In the genomic region with DNA sequence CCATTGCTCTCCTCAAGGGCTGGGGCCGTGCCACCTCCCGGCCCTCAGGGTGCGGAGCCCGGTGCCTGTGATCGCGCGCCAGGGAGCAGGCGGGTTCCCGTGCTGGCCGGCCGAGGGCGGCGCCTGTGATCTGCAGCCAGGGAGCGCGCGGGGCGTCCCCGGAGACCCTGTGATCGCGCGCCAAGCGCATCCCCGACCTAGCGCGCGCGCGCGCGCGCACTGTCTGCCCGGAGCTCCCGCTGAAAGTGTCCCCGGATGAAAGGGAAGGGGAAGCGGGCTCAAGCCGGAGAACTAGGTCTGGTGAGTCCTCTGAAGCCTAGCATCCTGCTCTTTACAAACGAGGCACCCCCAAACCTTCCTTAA, we compare ENCODE assay signal across 8 mouse cellular contexts.
DNase-seq lines count a peak whose midpoint lies in the region; ATAC-seq and TF ChIP-seq lines count a peak whose summit lies in the region.

No protein-coding gene starts in this region.

- under 1% methylated on average over 36 of the region's 37 CpGs for WGBS in kidney, embryonic 16.5 days
- WGBS in heart, embryonic 15.5 days: under 1% methylated on average over 37 of the region's 37 CpGs
- under 1% methylated on average over 37 of the region's 37 CpGs for WGBS in midbrain, embryonic 14.5 days

- no peak for TF ChIP-seq CTCF in testis, adult 2 months (IDR thresholded peaks at IDR 0.05; ENCODE audit: control insufficient read depth, insufficient read depth, insufficient replicate concordance, low read depth, low read length)

- peaks cover 14% of the 10 kb centered on the region for H3K4me1 ChIP-seq in kidney, embryonic 16.5 days (ENCODE audit: insufficient read depth, low read length)
- peaks cover 15% of the 10 kb centered on the region for H3K4me1 ChIP-seq in heart, embryonic 15.5 days (replicated peaks)
- H3K4me1 ChIP-seq in midbrain, embryonic 14.5 days (ENCODE audit: control insufficient read depth, insufficient read depth, low read length): peaks cover 9% of the 10 kb centered on the region; the same call in 1 of the 2 replicates
- peaks cover 6% of the 10 kb centered on the region for H3K4me1 ChIP-seq in testis, adult 2 months (ENCODE audit: control insufficient read depth, insufficient read depth, low read length)

- no peak for DNase-seq in kidney, adult 8-10 months
- peak; percentile 81 for DNase-seq in embryo, embryonic 10.5 days (ENCODE audit: low spot score)
- DNase-seq in left cerebral cortex, postnatal 25 days (ENCODE audit: low spot score in 2 of 2): peak; percentile 23 to 27
- peak; percentile 86 for DNase-seq in midbrain, embryonic 14.5 days

- H3K9me3 ChIP-seq in kidney, embryonic 16.5 days (ENCODE audit: low read length): peaks cover 8% of the 10 kb centered on the region
- no peaks in the 10 kb centered on the region for H3K9me3 ChIP-seq in heart, embryonic 15.5 days (replicated peaks)
- no peaks in the 10 kb centered on the region for H3K9me3 ChIP-seq in midbrain, embryonic 14.5 days (ENCODE audit: control insufficient read depth, low read length)

- peak overlapping the region; percentile 58 for H3K9ac ChIP-seq in kidney, embryonic 16.5 days (replicated peaks; ENCODE audit: low read length)
- H3K9ac ChIP-seq in heart, embryonic 15.5 days: peak overlapping the region; percentile 43; the same call in 1 of the 2 replicates
- peak overlapping the region; percentile 50 for H3K9ac ChIP-seq in midbrain, embryonic 14.5 days (replicated peaks; ENCODE audit: low read length)

- ATAC-seq in kidney, embryonic 16.5 days (ENCODE audit: low FRiP score, low TSS enrichment): peak; percentile 84
- ATAC-seq in heart, embryonic 15.5 days (replicated peaks; ENCODE audit: insufficient number of reproducible peaks, insufficient read depth, low FRiP score, low read depth): peak; percentile 35; the same call in 1 of the 2 replicates
- peak; percentile 71 for ATAC-seq in midbrain, embryonic 14.5 days (ENCODE audit: low FRiP score, low TSS enrichment)
- no peak for ATAC-seq in erythroid progenitor cell, adult 5-6 weeks (replicated peaks; ENCODE audit: low FRiP score, poor library complexity, severe bottlenecking)

- H3K4me2 ChIP-seq in kidney, embryonic 16.5 days (replicated peaks; ENCODE audit: low read depth, low read length): peak overlapping the region; percentile 95
- H3K4me2 ChIP-seq in heart, embryonic 15.5 days: peak overlapping the region; percentile 97
- H3K4me2 ChIP-seq in midbrain, embryonic 14.5 days (ENCODE audit: low read length): peak overlapping the region; percentile 89

- no peaks in the 10 kb centered on the region for H3K36me3 ChIP-seq in kidney, embryonic 16.5 days (ENCODE audit: insufficient read depth, low read length)
- no peaks in the 10 kb centered on the region for H3K36me3 ChIP-seq in heart, embryonic 15.5 days
- H3K36me3 ChIP-seq in midbrain, embryonic 14.5 days (ENCODE audit: control insufficient read depth, insufficient read depth, low read length): no peaks in the 10 kb centered on the region
- no peaks in the 10 kb centered on the region for H3K36me3 ChIP-seq in testis, adult 2 months (ENCODE audit: control insufficient read depth, insufficient read depth, low read length)

- H3K27me3 ChIP-seq in kidney, embryonic 16.5 days (ENCODE audit: insufficient read depth, low read length): peaks cover 42% of the 10 kb centered on the region
- peaks cover 44% of the 10 kb centered on the region for H3K27me3 ChIP-seq in heart, embryonic 15.5 days
- peaks cover 14% of the 10 kb centered on the region for H3K27me3 ChIP-seq in midbrain, embryonic 14.5 days (ENCODE audit: control insufficient read depth, insufficient read depth, low read length)
- no peaks in the 10 kb centered on the region for H3K27me3 ChIP-seq in testis, adult 2 months (ENCODE audit: control insufficient read depth, insufficient read depth, low read length)

- TF ChIP-seq POLR2A in testis, adult 2 months (IDR thresholded peaks at IDR 0.05; ENCODE audit: control insufficient read depth, low read depth, low read length): no peak

- intact Hi-C loops in left cerebral cortex, postnatal 25 days (cut with DNase I): no loop called here

- peak overlapping the region; percentile 57 for H3K4me3 ChIP-seq in kidney, embryonic 16.5 days (ENCODE audit: low read length)
- H3K4me3 ChIP-seq in heart, embryonic 15.5 days: peak overlapping the region; percentile 57
- peak overlapping the region; percentile 49 for H3K4me3 ChIP-seq in midbrain, embryonic 14.5 days (replicated peaks; ENCODE audit: low read depth, low read length)
- peak overlapping the region; percentile 13 for H3K4me3 ChIP-seq in testis, adult 2 months (ENCODE audit: control insufficient read depth, low read depth, low read length)

- H3K27ac ChIP-seq in kidney, embryonic 16.5 days (ENCODE audit: low read length): no peak overlapping the region
- H3K27ac ChIP-seq in heart, embryonic 15.5 days: no peak overlapping the region; the same call in 1 of the 2 replicates
- H3K27ac ChIP-seq in midbrain, embryonic 14.5 days (replicated peaks; ENCODE audit: low read depth, low read length): 0 out of 2 replicates have a peak overlapping the region, but pooled peaks have one; percentile 3
- no peak overlapping the region for H3K27ac ChIP-seq in testis, adult 2 months (ENCODE audit: control insufficient read depth, insufficient read depth, low read depth, low read length)

Comparison
In these comparisons a context has a peak if more than half of its experiments do, and no peak if none do; other contexts are left out.
1. DNase-seq: peak in embryo, embryonic 10.5 days (single experiment), left cerebral cortex, postnatal 25 days (2 of 2) and midbrain, embryonic 14.5 days (single experiment); none in kidney, adult 8-10 months (0 of 2).
2. Peak in every context shown above with its lines, with median percentiles within 50 percentile points of each other: H3K4me2 ChIP-seq, H3K4me3 ChIP-seq and H3K9ac ChIP-seq.